Mouse (Mus musculus) layer of hippocampus, postnatal 25 days (tissue): ENCODE results near the gene Hist1h1t. TPM values are rescaled to one million over a fixed set of nuclear protein-coding genes. Genes with fewer than 3 reads are reported as not detected.
A peak's percentile ranks its signal among the peaks of the same experiment; 100 is the strongest.
"Not testable (repeated sequence)": the region's sequence is repeated elsewhere in the genome, so short reads cannot be mapped to it uniquely, and the experiment has no call there.

Experiments
- DNase-seq, 2 experiments: peaks; one replicate each; pipeline ENCODE4 v3.0.0; 2022; ENCODE audit warnings: mixed read lengths in 2 of 2, low spot score in 1 of 2; ENCODE audit errors: extremely low spot score in 1 of 2
- total RNA-seq, 2 experiments: library from RNA; stranded (reverse); gene quantifications; 2 replicates each; pipeline ENCODE4 v1.2.3; 2021

Gene Hist1h1t
- total RNA-seq, 2 experiments from 2014 or later: not detected

DNA sequence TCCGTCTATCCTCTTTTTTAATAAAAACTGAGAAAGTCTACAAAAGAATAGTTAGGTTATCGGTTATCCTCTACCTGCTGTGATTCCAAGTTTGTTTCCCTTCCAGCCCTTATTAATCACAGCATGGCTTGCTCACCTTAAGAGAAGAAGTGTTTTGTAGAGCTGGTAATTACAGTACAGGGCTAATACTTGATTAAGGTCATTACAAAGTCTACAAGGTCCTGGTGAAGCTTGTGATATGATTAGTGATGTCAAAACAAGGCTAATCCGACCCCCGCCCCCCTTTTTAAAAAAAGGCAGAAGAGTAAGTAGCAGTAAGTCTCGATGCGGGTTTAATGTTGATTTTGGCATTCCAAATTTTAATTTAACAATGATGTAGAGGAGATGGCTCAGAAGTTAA is 3.4 kb downstream of the Hist1h1t start:
- DNase-seq: no peak

- DNase-seq: no peak
These were observed 4.2 kb downstream of the Hist1h1t start for GRCm38 (mm10) chr13:23699767-23700166.

- DNase-seq: peak; percentile 44 to 56
These were observed 5.3 kb downstream of the Hist1h1t start for GRCm38 (mm10) chr13:23700786-23701520.

- DNase-seq: no peak
These were observed 6.6 kb downstream of the Hist1h1t start for GRCm38 (mm10) chr13:23702220-23702619.

DNA sequence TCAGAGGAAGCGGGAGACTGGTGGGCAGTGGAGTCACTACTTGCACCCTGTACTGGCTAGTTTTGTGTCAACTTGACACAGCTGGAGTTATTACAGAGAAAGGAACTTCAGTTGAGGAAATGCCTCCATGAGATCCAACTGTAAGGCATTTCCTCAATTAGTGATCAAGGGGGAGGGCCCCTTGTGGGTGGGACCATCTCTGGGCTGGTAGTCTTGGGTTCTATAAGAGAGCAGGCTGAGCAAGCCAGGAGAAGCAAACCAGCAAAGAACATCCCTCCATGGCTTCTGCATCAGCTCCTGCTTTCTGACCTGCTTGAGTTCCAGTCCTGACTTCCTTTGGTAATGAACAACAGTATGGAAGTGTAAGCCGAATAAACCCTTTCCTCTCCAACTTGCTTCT is 7.2 kb downstream of the Hist1h1t start:
- DNase-seq: not testable (repeated sequence)

DNA sequence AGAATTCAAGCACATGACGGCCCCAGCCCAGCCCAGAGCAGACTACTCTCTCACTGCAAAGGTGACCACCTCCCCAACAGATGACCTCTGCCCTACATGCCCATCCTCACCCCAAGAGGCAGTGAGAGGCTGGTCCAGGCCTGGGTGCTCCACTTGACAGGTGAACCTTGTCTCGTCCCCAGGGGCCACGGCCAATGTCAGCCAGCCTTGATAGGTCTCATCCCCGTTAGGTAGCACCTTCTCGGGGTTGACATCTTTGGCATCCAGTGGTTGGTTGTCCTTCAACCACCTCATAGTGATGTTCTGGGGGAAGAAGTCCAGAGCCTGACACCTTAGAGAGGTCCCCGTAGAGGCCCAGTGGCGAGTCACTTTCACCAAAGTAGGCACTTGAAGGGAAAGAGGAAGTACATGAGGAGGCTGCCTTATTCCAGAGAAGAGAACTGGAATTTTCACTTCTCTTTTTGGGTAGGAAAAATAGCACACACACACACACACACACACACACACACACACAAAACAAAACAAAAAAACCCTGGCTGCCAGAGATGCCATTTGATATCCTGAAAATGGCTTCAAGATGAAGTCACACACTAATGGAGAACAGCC is 10.2 kb downstream of the Hist1h1t start:
- DNase-seq: no peak

GRCm38 (mm10) chr13:23706771-23707170 is 11.2 kb downstream of the Hist1h1t start:
- DNase-seq: no peak

- DNase-seq: no peak
These were observed 12.4 kb downstream of the Hist1h1t start for GRCm38 (mm10) chr13:23708041-23708440.

- no peak for DNase-seq
These were observed 13.0 kb downstream of the Hist1h1t start for GRCm38 (mm10) chr13:23708654-23709053.

DNA sequence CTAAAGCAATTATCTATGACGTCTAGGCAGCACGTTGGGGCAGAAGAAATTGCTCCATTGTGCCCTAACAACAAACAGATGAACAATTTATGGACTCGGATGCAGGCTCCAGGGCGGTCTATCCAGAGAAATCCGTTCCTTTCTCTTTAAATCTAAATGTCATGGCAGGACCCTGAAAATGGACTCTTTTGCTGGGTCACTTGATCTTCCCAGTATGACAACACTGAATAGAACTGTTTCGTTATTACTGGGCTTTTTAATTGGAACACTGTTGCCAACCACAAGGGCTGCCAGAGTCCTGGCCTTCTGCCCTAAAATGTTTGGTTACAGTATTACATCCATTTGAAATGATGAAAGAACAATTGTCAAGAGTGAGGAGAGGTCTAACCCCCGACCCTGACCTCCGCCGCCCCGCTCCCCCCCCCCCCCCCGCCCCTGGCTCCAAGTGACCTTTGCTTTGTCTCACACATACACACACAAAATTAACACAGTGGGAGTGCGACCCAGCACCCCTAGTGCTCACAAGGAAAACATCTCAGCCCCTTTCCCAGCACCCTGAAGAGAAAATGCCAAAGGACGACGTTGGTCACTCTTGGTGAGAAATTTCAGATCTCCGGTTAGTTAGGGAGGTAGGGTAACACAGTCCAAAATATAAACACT is 14.2 kb downstream of the Hist1h1t start:
- DNase-seq: no peak

DNA sequence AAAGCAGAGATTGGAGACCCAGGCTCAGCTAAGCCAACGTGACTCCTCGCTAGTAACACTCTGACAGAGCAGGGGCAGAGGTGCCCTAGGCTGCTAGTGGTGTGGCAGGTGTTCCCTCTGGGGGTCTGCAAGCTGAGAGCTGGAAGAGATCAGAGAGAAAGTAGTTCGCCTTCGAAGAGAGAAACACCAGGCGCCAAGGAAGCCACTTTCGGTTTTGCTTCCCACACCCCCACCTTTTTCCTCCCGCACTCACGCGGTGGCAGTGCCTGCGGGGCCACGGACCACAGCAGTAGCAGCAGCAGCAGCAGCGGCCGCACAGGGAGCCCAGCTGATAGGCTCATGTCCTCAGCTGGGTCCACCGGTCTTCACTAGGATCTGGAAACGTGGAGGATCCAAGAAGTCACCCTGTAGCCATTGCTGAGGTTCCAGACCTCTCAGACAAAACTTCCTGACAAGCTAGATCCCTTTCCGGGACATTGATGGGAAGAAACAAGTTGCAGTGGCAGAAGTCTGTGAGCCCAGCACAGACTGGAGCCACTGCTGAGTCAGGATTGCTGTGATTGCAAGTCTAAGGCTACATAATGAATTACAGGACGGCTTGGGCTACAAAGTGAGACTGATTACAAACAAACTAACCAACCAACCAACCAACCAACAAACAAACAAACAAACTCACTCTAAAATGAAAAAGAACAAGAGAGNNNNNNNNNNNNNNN is 14.9 kb downstream of the Hist1h1t start, which contains the start of gene Hfe:
TSS of gene Hfe (minus strand) at position 481 of the 716 bp plus-strand sequence.
- no peak for DNase-seq

DNA sequence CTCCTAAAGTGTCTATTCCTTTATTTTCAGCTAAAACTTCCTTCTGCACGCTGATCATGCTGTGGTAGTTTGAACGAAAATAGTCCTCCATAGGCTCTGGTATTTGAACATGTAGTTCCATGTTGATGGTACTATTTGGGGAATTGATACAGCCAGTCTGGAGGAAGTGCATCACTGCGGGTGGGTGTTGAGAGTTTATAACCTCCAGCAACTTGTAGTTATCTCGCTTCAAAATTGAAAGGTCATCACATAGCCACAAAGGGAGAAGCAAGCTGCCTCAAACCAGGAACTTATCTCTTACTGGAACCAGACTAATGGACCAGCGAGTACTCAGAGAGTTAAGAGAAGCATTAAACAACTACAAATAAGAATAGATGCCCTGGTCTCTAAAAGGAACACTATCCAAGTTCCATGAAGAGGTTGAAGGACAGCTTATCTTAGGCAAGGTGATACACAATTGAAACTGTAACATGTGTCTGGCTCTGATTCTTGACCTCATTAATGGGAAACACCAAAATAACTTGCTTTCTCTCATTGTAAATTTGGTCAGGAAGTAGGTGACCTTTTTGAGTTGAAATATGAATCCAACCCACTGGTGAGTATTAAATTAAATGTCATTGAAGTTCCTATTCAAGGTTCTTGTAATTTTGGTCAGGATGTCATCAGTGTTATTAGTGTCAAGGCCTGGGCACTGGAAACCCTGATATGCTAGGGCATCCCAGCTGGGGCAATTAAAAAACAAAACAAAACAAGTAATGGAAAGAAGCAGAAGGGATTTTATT is 20.8 kb downstream of the Hist1h1t start:
- no peak for DNase-seq

GRCm38 (mm10) chr13:23717176-23717575 is 21.6 kb downstream of the Hist1h1t start:
- no peak for DNase-seq

DNA sequence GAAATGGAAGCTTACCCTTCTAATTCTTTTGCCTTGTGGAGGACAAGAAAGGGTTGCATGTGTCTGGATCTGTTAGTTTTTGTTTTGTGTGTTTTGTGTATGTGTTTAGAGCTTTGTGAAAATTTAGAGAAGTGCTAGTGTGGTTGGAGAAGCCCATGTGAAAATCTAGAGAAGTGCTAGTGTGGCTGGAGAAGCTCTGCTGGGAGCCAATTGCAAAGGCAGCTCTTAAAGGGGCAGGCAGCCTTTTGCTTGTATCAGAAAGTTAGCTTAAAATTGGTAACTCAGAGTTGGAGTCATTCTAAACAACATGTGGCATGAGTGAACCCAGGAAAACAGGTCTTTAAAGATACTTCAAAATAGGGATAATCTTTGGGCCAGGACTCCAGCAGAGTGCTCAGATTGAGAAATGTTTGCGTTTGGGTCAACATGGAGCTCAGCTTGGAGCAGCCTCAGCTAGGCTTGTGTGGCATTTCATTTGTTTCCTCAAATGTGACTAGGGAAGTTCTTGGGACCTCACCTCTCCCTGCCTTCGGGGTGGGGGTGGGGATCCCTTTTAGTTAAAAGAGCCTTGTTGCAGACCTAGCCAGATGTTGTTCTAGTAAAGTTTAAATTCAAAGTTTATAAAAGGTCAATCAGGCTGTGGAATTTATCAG is 22.1 kb downstream of the Hist1h1t start:
- not testable (repeated sequence) for DNase-seq

GRCm38 (mm10) chr13:23724239-23724638 is 28.6 kb downstream of the Hist1h1t start:
- no peak for DNase-seq

DNA sequence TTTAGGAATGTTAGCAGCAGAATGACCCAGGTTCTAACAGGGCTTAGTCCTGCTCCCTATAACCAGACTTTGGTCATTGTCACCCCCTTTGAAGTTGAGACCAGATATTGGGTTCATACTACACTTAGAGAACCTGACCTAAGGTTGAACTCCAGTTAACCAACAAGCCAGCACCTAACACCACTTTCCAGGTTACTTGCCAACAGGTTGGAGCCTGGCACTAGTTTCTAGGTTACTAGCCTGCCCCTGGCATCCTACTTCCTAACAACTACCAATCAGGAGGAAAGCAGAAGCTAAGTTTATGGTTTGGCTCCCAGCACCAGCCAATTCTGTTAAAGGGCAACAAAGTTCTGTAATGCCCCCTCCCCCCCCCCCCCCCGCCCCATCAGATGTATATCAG is 29.6 kb downstream of the Hist1h1t start:
- DNase-seq: no peak

- DNase-seq: no peak
These were observed 33.0 kb downstream of the Hist1h1t start for GRCm38 (mm10) chr13:23728472-23729191.

- DNase-seq: no peak
These were observed 33.5 kb downstream of the Hist1h1t start for GRCm38 (mm10) chr13:23729192-23729525.

- no peak for DNase-seq
These were observed 34.1 kb downstream of the Hist1h1t start for GRCm38 (mm10) chr13:23729706-23730105.
